8 mouse cellular contexts compared by ENCODE assay signal in the genomic region with DNA sequence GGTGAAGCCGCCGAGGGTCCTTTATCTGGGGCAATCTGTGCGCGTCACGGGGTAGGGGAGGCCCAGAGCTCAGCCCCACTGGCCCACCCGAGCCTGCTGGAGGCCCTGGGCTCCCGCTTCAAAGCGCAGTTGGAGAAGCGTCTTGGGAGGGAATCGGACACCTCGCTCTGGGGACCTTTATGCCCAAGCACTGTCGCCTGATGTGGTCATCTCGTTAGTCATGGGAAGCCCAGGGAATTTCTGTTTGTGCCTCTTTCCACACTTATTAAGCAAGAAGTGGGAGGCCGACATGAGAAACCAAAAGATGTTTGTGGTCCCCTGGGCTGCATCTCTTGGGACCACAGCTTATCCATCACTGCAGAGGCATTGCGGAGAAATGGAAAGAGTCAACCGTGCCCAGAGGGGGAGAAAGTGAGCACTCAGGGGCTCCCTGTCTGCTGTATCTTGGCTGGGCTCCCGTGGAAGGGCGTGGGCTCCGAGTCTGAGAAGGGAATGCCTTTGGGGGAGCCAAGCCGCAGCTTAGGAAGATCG.
DNase-seq lines count a peak whose midpoint lies in the region; ATAC-seq lines count a peak whose summit lies in the region.

No protein-coding gene starts in this region.

- H3K4me1 ChIP-seq in heart, embryonic 13.5 days, result peaks cover 43% of the 10 kb centered on the region
- peaks cover 74% of the 10 kb centered on the region for H3K4me1 ChIP-seq in embryonic facial prominence, embryonic 10.5 days
- peaks cover 76% of the 10 kb centered on the region for H3K4me1 ChIP-seq in limb, embryonic 12.5 days (replicated peaks)

- no peak overlapping the region for H3K27ac ChIP-seq in heart, embryonic 13.5 days (replicated peaks)
- H3K27ac ChIP-seq in embryonic facial prominence, embryonic 10.5 days (replicated peaks), result peak overlapping the region; percentile 74
- H3K27ac ChIP-seq in limb, embryonic 12.5 days, result peak overlapping the region; percentile 98

- no peak overlapping the region; the same call in 1 of the 2 replicates for H3K4me3 ChIP-seq in heart, embryonic 13.5 days
- peak overlapping the region; percentile 45 for H3K4me3 ChIP-seq in embryonic facial prominence, embryonic 10.5 days
- peak overlapping the region; percentile 46 for H3K4me3 ChIP-seq in limb, embryonic 12.5 days (replicated peaks)

- intact Hi-C loops in left cerebral cortex, postnatal 10 days (cut with DNase I), result no loop called here
- intact Hi-C loops in left cerebral cortex, postnatal 25 days (cut with DNase I), result no loop called here

- no peak for DNase-seq in heart, adult 11 months
- peak; percentile 65 for DNase-seq in 3T3-L1 (ENCODE audit: low read depth, low spot score)
- peak; percentile 69 for DNase-seq in embryonic facial prominence, embryonic 10.5 days (ENCODE audit: low spot score)
- DNase-seq in left cerebral cortex, postnatal 10 days (ENCODE audit: extremely low spot score in 1 of 2, low spot score in 2 of 2), result no peak
- DNase-seq in left cerebral cortex, postnatal 25 days (ENCODE audit: low spot score in 2 of 2), result no peak

- no peak overlapping the region for H3K9ac ChIP-seq in heart, embryonic 13.5 days
- H3K9ac ChIP-seq in limb, embryonic 12.5 days (replicated peaks), result peak overlapping the region; percentile 72

- peaks cover 61% of the 10 kb centered on the region for H3K27me3 ChIP-seq in heart, embryonic 13.5 days (replicated peaks)
- peaks cover 74% of the 10 kb centered on the region for H3K27me3 ChIP-seq in embryonic facial prominence, embryonic 10.5 days (replicated peaks; ENCODE audit: low read depth, poor library complexity, severe bottlenecking)
- H3K27me3 ChIP-seq in limb, embryonic 12.5 days, result peaks cover 25% of the 10 kb centered on the region

- ATAC-seq in heart, embryonic 13.5 days (ENCODE audit: extremely low read depth, insufficient number of reproducible peaks, low FRiP score, low TSS enrichment), result no peak
- no peak for ATAC-seq in limb, embryonic 12.5 days (ENCODE audit: insufficient number of reproducible peaks, insufficient read depth, low FRiP score, low TSS enrichment, low read depth)
- no peak for ATAC-seq in megakaryocyte progenitor cell, adult 5-6 weeks (replicated peaks; ENCODE audit: poor library complexity)

- WGBS in heart, embryonic 13.5 days, result 15% methylated on average over 21 of the region's 21 CpGs
- WGBS in embryonic facial prominence, embryonic 10.5 days, result 14% methylated on average over 21 of the region's 21 CpGs
- WGBS in limb, embryonic 12.5 days, result 5% methylated on average over 21 of the region's 21 CpGs

- H3K9me3 ChIP-seq in heart, embryonic 13.5 days, result no peaks in the 10 kb centered on the region
- no peaks in the 10 kb centered on the region for H3K9me3 ChIP-seq in embryonic facial prominence, embryonic 10.5 days
- peaks cover 3% of the 10 kb centered on the region; the same call in 1 of the 2 replicates for H3K9me3 ChIP-seq in limb, embryonic 12.5 days

- H3K4me2 ChIP-seq in heart, embryonic 13.5 days, result peak overlapping the region; percentile 42
- peak overlapping the region; percentile 65 for H3K4me2 ChIP-seq in limb, embryonic 12.5 days

- no peaks in the 10 kb centered on the region for H3K36me3 ChIP-seq in heart, embryonic 13.5 days
- no peaks in the 10 kb centered on the region for H3K36me3 ChIP-seq in embryonic facial prominence, embryonic 10.5 days (replicated peaks)
- no peaks in the 10 kb centered on the region for H3K36me3 ChIP-seq in limb, embryonic 12.5 days

Comparison
In these comparisons a context has a peak if more than half of its experiments do, and no peak if none do; other contexts are left out.
1. DNase-seq: peak in 3T3-L1 (single experiment) and embryonic facial prominence, embryonic 10.5 days (single experiment); none in heart, adult 11 months (single experiment), left cerebral cortex, postnatal 10 days (0 of 2) and left cerebral cortex, postnatal 25 days (0 of 2).